Mouse (Mus musculus) activated CD4-positive, CD25-positive, alpha-beta regulatory T cell, adult 4 months (primary cell): ENCODE data around the gene Myoc. TPM values are rescaled to one million over a fixed set of nuclear protein-coding genes. Genes with fewer than 3 reads are reported as not detected.

Experiments
- ATAC-seq: one replicate; pipeline ENCODE4 v1.8.0; 2017
- polyA plus RNA-seq, 2 experiments: library from polyadenylated mRNA; unstranded; fragments of 100-300 nt; shearing (Covaris generic); gene quantifications; one replicate each; pipeline ENCODE4 v1.2.1; 2017

The Myoc gene
- polyA plus RNA-seq, 2 experiments from 2014 or later = not detected

DNA sequence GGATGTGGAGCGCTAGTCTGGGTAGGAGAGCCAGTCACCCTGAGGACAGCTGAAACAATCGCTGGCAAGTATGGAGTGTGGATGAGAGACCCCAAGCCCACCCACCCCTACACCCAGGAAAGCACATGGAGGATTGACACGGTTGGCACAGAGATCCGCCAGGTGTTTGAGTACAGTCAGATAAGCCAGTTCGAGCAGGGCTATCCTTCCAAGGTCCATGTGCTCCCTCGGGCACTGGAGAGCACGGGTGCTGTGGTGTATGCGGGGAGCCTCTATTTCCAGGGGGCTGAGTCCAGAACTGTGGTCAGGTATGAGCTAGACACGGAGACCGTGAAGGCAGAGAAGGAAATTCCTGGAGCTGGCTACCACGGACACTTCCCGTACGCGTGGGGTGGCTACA lies 9.5 kb downstream of the Myoc start:
- no peak for ATAC-seq

GRCm38 (mm10) chr1:162658119-162658518 lies 19.2 kb downstream of the Myoc start, which contains the start of gene Myocos:
Gene Myocos, minus strand, starts transcription at chr1:162658219.
- no peak for ATAC-seq

DNA sequence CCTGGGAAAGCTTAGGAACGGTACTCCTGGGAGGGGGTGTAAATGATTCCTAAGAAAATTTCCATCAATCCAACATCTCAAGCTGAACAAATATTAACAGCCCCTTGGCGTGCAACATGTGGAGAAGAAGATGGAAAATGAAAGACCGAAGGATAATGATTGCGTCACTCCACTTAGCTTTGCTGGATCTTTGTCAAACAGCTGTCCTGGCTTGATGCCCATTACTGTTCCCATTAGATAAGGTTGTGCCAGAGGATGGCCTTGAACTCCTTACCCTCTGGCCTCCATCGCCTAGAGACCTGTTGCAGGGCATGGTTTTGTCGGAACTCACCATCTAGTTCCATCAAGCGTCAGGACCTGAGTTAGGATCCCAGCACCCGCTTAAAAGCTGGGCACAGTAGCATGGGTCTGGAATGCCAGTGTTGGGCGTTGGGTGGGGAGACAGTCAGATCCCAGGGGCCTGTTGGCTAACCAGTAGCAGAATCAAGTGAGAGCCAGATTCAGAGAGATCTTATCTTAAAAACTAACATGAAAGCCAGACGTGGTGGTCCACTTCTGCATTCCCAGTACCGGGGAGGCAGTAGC lies 21.4 kb downstream of the Myoc start:
- no peak for ATAC-seq

GRCm38 (mm10) chr1:162664826-162665475 lies 26.0 kb downstream of the Myoc start:
- peak; percentile 80 for ATAC-seq

GRCm38 (mm10) chr1:162665486-162666174 lies 26.7 kb downstream of the Myoc start:
- ATAC-seq = no peak

- ATAC-seq = no peak
These were observed 54.8 kb downstream of the Myoc start for GRCm38 (mm10) chr1:162693721-162694120.

- ATAC-seq = no peak
These were observed 58.9 kb downstream of the Myoc start for GRCm38 (mm10) chr1:162697866-162698265.

Other genes with a start within 250 kb of the Myoc start
- gene Dnm3, start 161.1 kb upstream of the Myoc start, polyA plus RNA-seq = 1 to 10 TPM; 1.3 to 2.6 TPM
- gene Mettl13, start 90.6 kb upstream of the Myoc start, polyA plus RNA-seq = 1 to 10 TPM; 4.5 to 8.5 TPM
- 10 to 100 TPM; 86.2 to 94.2 TPM for gene Vamp4, start 68.6 kb upstream of the Myoc start, polyA plus RNA-seq
- not detected for gene Myocos, start 19.1 kb downstream of the Myoc start, polyA plus RNA-seq
- 100 to 1,000 TPM; 211 to 280 TPM for gene Prrc2c, start 101.4 kb downstream of the Myoc start, polyA plus RNA-seq
- gene Fmo4, start 174.8 kb downstream of the Myoc start, polyA plus RNA-seq = not detected
- 1 to 10 TPM in 1 of 2 experiments, under 1 TPM in 1; 0.34 to 3.6 TPM for gene Fmo1, start 227.5 kb downstream of the Myoc start, polyA plus RNA-seq